Mouse (Mus musculus) intestine, embryonic 14.5 days (tissue): ENCODE results near the gene Evl. TPM values are rescaled to one million over a fixed set of nuclear protein-coding genes. Genes with fewer than 3 reads are reported as not detected.
"Not testable (repeated sequence)": the region's sequence is repeated elsewhere in the genome, so short reads cannot be mapped to it uniquely, and the experiment has no call there.

Experiments
- ATAC-seq: fragments of 200-750 bp; cut with Nextera tagmentation; replicated peaks from 2 replicates; pipeline ENCODE4 v1.8.0; 2017; ENCODE audit warnings: low read depth, moderate number of reproducible peaks, moderate TSS enrichment, moderate library complexity; ENCODE audit not compliant: low FRiP score, low TSS enrichment
- DNase-seq: peaks from one replicate; pipeline ENCODE4 v3.0.0-alpha.2; 2018; ENCODE audit warnings: low spot score
- H3K27ac ChIP-seq: fragments of 300-500 bp; sonication (generic); 2 replicates; pipeline ENCODE4 v1.5.1; 2014; ENCODE audit warnings: low read depth, mild to moderate bottlenecking, control low read depth
- H3K27me3 ChIP-seq: fragments of 300-500 bp; sonication (generic); replicated peaks from 2 replicates; pipeline ENCODE4 v1.6.1; 2014; ENCODE audit warnings: low read length, control low read depth; ENCODE audit not compliant: control insufficient read depth, insufficient read depth
- H3K36me3 ChIP-seq: fragments of 300-500 bp; sonication (generic); 2 replicates; pipeline ENCODE4 v1.6.1; 2014; ENCODE audit warnings: low read length, control low read depth; ENCODE audit not compliant: control insufficient read depth, insufficient read depth
- H3K4me1 ChIP-seq: fragments of 300-500 bp; sonication (generic); replicated peaks from 2 replicates; pipeline ENCODE4 v1.6.1; 2014; ENCODE audit warnings: low read length, control low read depth, mixed read lengths; ENCODE audit not compliant: control insufficient read depth, insufficient read depth
- H3K4me2 ChIP-seq: fragments of 300-500 bp; sonication (generic); 2 replicates; pipeline ENCODE4 v1.6.1; 2014; ENCODE audit warnings: low read length
- H3K4me3 ChIP-seq: fragments of 300-500 bp; sonication (generic); 2 replicates; pipeline ENCODE4 v1.5.1; 2014; ENCODE audit warnings: low read depth, low read length, control low read depth, mixed read lengths
- H3K9ac ChIP-seq: fragments of 300-500 bp; sonication (generic); 2 replicates; pipeline ENCODE4 v1.6.1; 2014; ENCODE audit warnings: mild to moderate bottlenecking, low read length
- H3K9me3 ChIP-seq: fragments of 300-500 bp; sonication (generic); 2 replicates; pipeline ENCODE4 v1.6.1; 2016; ENCODE audit warnings: low read length, control low read depth; ENCODE audit not compliant: control insufficient read depth
- WGBS: fragments of 180-500 bp; shearing (Covaris S2); extraction: QIAGEN DNeasy Blood & Tissue Kit; methylation state at CpG from one replicate; pipeline ENCODE4 v1.1.7; 2014; 5-methylcytosine and 5-hydroxymethylcytosine counted together
- polyA plus RNA-seq: library from polyadenylated mRNA; unstranded; fragments of >200 nt; fragmentation: Nextera tagmentation; extraction: Ambion mirVana; gene quantifications from 2 replicates; pipeline ENCODE4 v1.2.1, GENCODE M21; 2014

The Evl gene
- polyA plus RNA-seq, result 61.0 and 64.7 TPM in 2 replicates

DNA sequence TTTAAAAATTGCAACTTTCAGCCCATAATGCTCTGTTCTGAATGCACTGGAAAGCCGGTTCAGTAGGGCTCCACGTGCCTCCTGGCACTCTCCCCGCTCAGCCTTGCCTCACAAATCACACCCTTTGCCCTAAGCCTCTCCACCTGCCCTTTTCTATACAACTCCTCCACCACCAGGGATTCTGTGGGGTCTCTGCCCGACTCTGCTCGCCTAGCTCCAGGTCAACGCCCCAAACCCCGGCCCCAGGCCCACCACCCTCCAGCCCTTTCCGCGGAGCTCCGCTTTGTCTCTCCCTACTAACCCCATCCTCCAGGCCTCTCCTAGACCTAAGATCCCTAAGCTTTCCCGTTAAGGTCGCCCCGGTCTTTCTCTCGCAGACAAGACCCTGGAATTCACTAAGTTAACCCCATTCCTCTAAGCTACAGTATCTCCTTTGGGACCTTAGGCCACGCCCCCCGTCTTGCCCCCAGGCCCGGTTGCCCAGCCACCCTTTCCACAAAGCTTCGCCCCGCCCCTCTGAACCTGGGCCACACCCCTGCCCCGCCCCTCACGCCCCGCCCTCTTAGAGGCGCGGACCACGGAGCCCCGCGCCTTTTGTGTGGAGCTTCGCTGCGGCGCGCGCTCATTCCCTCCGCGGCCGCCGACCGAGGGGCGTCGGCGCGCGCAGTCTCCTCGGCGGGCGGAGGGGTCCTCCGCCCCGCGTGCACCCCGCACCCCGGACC, at the start of gene Evl:
Evl (plus strand) TSS at position 601 of the 722 bp plus-strand sequence.
- peak within 1 kb of the TSS; percentile 95 for H3K9ac ChIP-seq
- peak within 1 kb of the TSS; percentile 87 for H3K4me3 ChIP-seq
- no peaks in the 10 kb centered on the region for H3K36me3 ChIP-seq
- peaks cover 35% of the 10 kb centered on the region for H3K4me1 ChIP-seq
- DNase-seq (peak; percentile 99), ATAC-seq (peak; percentile 89)
- peak within 1 kb of the TSS; percentile 73 for H3K4me2 ChIP-seq
- H3K9me3 ChIP-seq, result no peaks in the 10 kb centered on the region
- no peaks in the 10 kb centered on the region for H3K27me3 ChIP-seq
- 1% methylated on average over 49 of the region's 50 CpGs for WGBS
- peak within 1 kb of the TSS; percentile 82 for H3K27ac ChIP-seq

DNA sequence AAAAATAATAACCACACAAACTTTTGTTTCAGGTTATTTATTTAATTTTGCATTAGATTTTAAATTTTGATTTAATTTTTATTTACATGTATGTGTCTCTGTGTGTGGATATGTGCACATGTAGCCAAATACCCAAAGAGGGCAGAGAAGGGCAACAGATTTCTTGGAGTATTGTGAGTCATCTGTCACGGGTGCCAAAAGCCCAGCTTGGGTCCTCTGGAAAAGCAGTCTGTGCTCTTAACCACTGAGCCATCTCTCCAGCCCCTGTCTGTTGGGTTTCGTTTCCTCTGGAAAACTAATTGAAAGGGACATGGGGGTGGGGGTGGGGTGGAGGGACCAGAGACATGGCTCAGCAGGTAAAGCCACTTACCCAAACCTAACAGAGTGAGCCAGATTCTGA, 48.7 kb upstream of the Evl start:
- H3K9me3 ChIP-seq, result no peaks in the 10 kb centered on the region
- H3K4me3 ChIP-seq, result no peak overlapping the region
- no peaks in the 10 kb centered on the region for H3K4me1 ChIP-seq
- ATAC-seq, result no peak
- H3K27ac ChIP-seq, result no peak overlapping the region
- H3K36me3 ChIP-seq, result no peaks in the 10 kb centered on the region
- H3K4me2 ChIP-seq, result no peak overlapping the region
- 82% methylated on average over 2 of the region's 2 CpGs for WGBS
- H3K9ac ChIP-seq, result no peak overlapping the region
- H3K27me3 ChIP-seq, result no peaks in the 10 kb centered on the region
- no peak for DNase-seq

GRCm38 (mm10) chr12:108507046-108507445, 47.5 kb upstream of the Evl start:
- H3K36me3 ChIP-seq, ATAC-seq, H3K27ac ChIP-seq, H3K9me3 ChIP-seq, H3K27me3 ChIP-seq, H3K9ac ChIP-seq, H3K4me1 ChIP-seq, DNase-seq, H3K4me2 ChIP-seq, H3K4me3 ChIP-seq: not testable (repeated sequence)
- WGBS, result 82% methylated on average over 3 of the region's 3 CpGs

DNA sequence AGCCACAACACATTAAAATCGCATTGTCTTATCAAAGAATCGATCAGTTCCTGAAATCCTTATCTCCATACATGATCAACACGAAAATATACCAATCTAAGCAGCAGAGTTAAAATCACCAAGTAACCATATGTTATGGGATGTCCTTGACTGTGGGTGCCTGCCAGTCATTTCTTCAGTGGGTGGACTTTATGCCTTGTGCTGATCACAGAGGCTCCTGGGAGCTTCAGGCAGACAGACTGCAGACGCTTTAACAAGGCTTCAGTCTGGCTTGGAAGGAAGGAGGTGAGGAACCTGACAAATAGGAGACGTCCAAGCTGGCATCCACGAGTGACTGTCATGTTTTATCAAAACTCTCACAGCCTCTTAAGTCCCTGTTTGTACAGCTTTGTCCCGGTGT, 43.9 kb upstream of the Evl start:
- no peaks in the 10 kb centered on the region for H3K9me3 ChIP-seq
- ATAC-seq, result no peak
- WGBS, result 56% methylated on average over 7 of the region's 7 CpGs
- H3K4me1 ChIP-seq, result no peaks in the 10 kb centered on the region
- H3K27ac ChIP-seq, result no peak overlapping the region
- no peak overlapping the region for H3K4me2 ChIP-seq
- peaks cover 6% of the 10 kb centered on the region; the same call in 1 of the 2 replicates for H3K36me3 ChIP-seq
- no peak overlapping the region for H3K4me3 ChIP-seq
- H3K9ac ChIP-seq, result no peak overlapping the region
- no peaks in the 10 kb centered on the region for H3K27me3 ChIP-seq
- no peak for DNase-seq

DNA sequence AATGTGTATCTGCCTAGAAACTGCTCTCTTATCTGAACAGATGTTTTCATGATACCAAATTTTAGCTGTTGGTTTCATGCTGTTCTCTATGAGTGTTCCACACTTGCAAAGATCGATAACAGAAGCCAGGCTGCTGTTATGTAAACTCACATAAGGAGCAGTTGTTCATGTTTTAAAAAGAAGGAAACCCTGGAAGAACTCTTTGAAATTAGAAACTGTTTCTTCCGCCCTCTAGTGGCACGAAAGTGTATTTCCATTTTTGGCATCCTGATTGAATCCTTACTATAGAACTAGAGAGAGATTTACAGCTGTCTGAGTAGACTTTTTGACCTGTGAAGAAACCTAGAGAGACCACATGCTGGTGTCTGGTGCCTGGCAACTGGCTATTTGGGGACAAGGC, 43.5 kb upstream of the Evl start:
- peaks cover 6% of the 10 kb centered on the region; the same call in 1 of the 2 replicates for H3K36me3 ChIP-seq
- no peaks in the 10 kb centered on the region for H3K9me3 ChIP-seq
- DNase-seq (peak; percentile 71), ATAC-seq (no peak)
- no peak overlapping the region for H3K27ac ChIP-seq
- WGBS, result 7% methylated on average over 3 of the region's 3 CpGs
- no peaks in the 10 kb centered on the region for H3K27me3 ChIP-seq
- H3K4me1 ChIP-seq, result no peaks in the 10 kb centered on the region
- no peak overlapping the region for H3K4me2 ChIP-seq
- H3K9ac ChIP-seq, result no peak overlapping the region
- no peak overlapping the region for H3K4me3 ChIP-seq

GRCm38 (mm10) chr12:108515464-108515863, 39.1 kb upstream of the Evl start:
- 93% methylated on average over 12 of the region's 12 CpGs for WGBS

DNA sequence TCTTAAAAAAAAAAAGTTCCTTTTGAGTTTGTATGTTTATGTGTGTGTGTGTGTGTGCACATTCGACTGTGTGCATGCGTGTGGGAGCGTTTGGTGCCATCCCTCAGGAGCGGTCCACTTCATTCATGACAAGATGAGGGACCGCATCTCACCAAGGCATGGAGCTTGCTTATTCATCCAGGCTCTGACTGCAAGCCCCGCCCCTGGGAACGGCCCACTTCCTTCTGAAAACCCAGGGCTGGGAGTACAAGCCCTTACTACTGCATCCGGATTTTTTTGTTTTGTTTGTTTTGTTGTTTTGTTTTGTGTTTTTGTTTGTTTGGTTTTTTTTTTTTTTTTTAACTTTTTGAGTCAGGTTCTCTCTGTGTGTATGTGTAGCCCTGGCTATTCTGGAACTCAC, 35.1 kb upstream of the Evl start:
- WGBS, result 71% methylated on average over 8 of the region's 8 CpGs
- DNase-seq (no peak), ATAC-seq (no peak)
- no peaks in the 10 kb centered on the region for H3K4me1 ChIP-seq
- no peaks in the 10 kb centered on the region for H3K9me3 ChIP-seq
- no peaks in the 10 kb centered on the region for H3K27me3 ChIP-seq
- H3K27ac ChIP-seq, result no peak overlapping the region
- peaks cover 45% of the 10 kb centered on the region for H3K36me3 ChIP-seq
- H3K4me2 ChIP-seq, result no peak overlapping the region
- H3K9ac ChIP-seq, result no peak overlapping the region
- no peak overlapping the region for H3K4me3 ChIP-seq

More at GRCm38 (mm10) chr12:108515464-108515863, 39.1 kb upstream of the Evl start:
- H3K27ac ChIP-seq, result no peak overlapping the region
- peaks cover 20% of the 10 kb centered on the region for H3K36me3 ChIP-seq
- no peak overlapping the region for H3K9ac ChIP-seq
- DNase-seq (no peak), ATAC-seq (no peak)
- H3K4me1 ChIP-seq, result no peaks in the 10 kb centered on the region
- H3K27me3 ChIP-seq, result no peaks in the 10 kb centered on the region
- no peak overlapping the region for H3K4me2 ChIP-seq
- no peak overlapping the region for H3K4me3 ChIP-seq
- H3K9me3 ChIP-seq, result no peaks in the 10 kb centered on the region

- Histone ChIP-seq H3K27ac (no peak overlapping the region), H3K4me3 (no peak overlapping the region), H3K36me3 (peaks cover 36% of the 10 kb centered on the region), H3K4me2 (no peak overlapping the region), H3K27me3 (no peaks in the 10 kb centered on the region), H3K9me3 (no peaks in the 10 kb centered on the region), H3K4me1 (no peaks in the 10 kb centered on the region; the same call in 1 of the 2 replicates), H3K9ac (no peak overlapping the region)
- DNase-seq, result peak; percentile 82
- WGBS, result 52% methylated on average over 8 of the region's 8 CpGs
- no peak for ATAC-seq
Measured at GRCm38 (mm10) chr12:108529214-108529613, 25.3 kb upstream of the Evl start.

- no peaks in the 10 kb centered on the region for H3K9me3 ChIP-seq
- no peak overlapping the region for H3K9ac ChIP-seq
- no peak for ATAC-seq
- H3K4me1 ChIP-seq, result no peaks in the 10 kb centered on the region; the same call in 1 of the 2 replicates
- 85% methylated on average over 11 of the region's 11 CpGs for whole genome bisulfite sequencing
- H3K27me3 ChIP-seq, result no peaks in the 10 kb centered on the region
- no peak overlapping the region for H3K4me3 ChIP-seq
- no peak for DNase-seq
- H3K4me2 ChIP-seq, result no peak overlapping the region
- H3K36me3 ChIP-seq, result peaks cover 38% of the 10 kb centered on the region
- no peak overlapping the region for H3K27ac ChIP-seq
Measured at GRCm38 (mm10) chr12:108534484-108534883, 20.0 kb upstream of the Evl start.
